Mouse (Mus musculus) bone marrow macrophage, adult 2 months (primary cell): ENCODE data around the gene Epo.

Experiments
- CTCF ChIP-seq: IDR thresholded peaks from 2 replicates; pipeline ENCODE4 v1.5.1; 2012; ENCODE audit warnings: low read depth, mild to moderate bottlenecking, low read length, moderate library complexity
- POLR2A ChIP-seq: IDR thresholded peaks from 2 replicates; pipeline ENCODE4 v1.6.1; 2012; ENCODE audit warnings: mild to moderate bottlenecking, low read depth, low read length, borderline replicate concordance

- no peak for TF ChIP-seq CTCF
- no peak for TF ChIP-seq POLR2A
Measured at GRCm38 (mm10) chr5:137530075-137530474, 3.0 kb downstream of the Epo start.
